Mouse (Mus musculus) lung, adult 2 months (tissue): ENCODE results near the gene Lrba. TPM values are rescaled to one million over a fixed set of nuclear protein-coding genes. Genes with fewer than 3 reads are reported as not detected.

Experiments used
- DNase-seq: peaks from one replicate; pipeline ENCODE4 v3.0.0; 2022
- H3K4me1 ChIP-seq: fragments of 200-500 bp; 2 replicates; pipeline ENCODE4 v1.6.1; 2011; ENCODE audit warnings: low read length; ENCODE audit not compliant: control insufficient read depth, insufficient read depth
- H3K4me3 ChIP-seq: fragments of 200-500 bp; replicated peaks from 2 replicates; pipeline ENCODE3; 2011; ENCODE audit warnings: low read depth, mild to moderate bottlenecking, control low read depth, low read length; ENCODE audit errors: extremely low read depth
- CTCF ChIP-seq: fragments of 200-500 bp; IDR thresholded peaks from 2 replicates; pipeline ENCODE4 v1.5.1; 2011; ENCODE audit warnings: mild to moderate bottlenecking, low read length, control low read depth; ENCODE audit not compliant: insufficient read depth
- POLR2A ChIP-seq: fragments of 200-500 bp; IDR thresholded peaks from 2 replicates; pipeline ENCODE4 v1.6.1; 2011; ENCODE audit warnings: low read depth, mild to moderate bottlenecking, control low read depth, low read length, borderline replicate concordance; ENCODE audit errors: extremely low read depth
- WGBS: fragments of 180-500 bp; shearing (Covaris S2); methylation state at CpG from one replicate; pipeline ENCODE4 v1.1.7; 2018; 5-methylcytosine and 5-hydroxymethylcytosine counted together
- polyA plus RNA-seq: library from polyadenylated mRNA; depleted of rRNA; stranded (reverse); fragments of >200 nt; gene quantifications from 2 replicates; pipeline ENCODE4 v1.2.3, GENCODE M21; 2012

The Lrba gene
- polyA plus RNA-seq, 1 experiment, result 13.5 TPM

GRCm38 (mm10) chr3:86572519-86573244 lies 348.2 kb downstream of the Lrba start:
- DNase-seq, result no peak
- 88% methylated on average over 3 of the region's 3 CpGs for WGBS
- Histone ChIP-seq H3K4me3 (no peak overlapping the region), H3K4me1 (no peaks in the 10 kb centered on the region)
- TF ChIP-seq CTCF, result no peak
- no peak for TF ChIP-seq POLR2A

GRCm38 (mm10) chr3:86575312-86575711 lies 350.8 kb downstream of the Lrba start:
- TF ChIP-seq CTCF (no peak), POLR2A (no peak)
- H3K4me3 ChIP-seq, result no peak overlapping the region
- H3K4me1 ChIP-seq, result no peaks in the 10 kb centered on the region
- no peak for DNase-seq

- no peak for TF ChIP-seq POLR2A
- no peak for TF ChIP-seq CTCF
- no peaks in the 10 kb centered on the region for H3K4me1 ChIP-seq
- WGBS, result 86% methylated on average over 3 of the region's 3 CpGs
- no peak overlapping the region for H3K4me3 ChIP-seq
- no peak for DNase-seq
Observed at GRCm38 (mm10) chr3:86602284-86602683, 377.8 kb downstream of the Lrba start.

GRCm38 (mm10) chr3:86605775-86606174 lies 381.3 kb downstream of the Lrba start:
- TF ChIP-seq CTCF (no peak), POLR2A (no peak)
- H3K4me1 ChIP-seq, result no peaks in the 10 kb centered on the region
- H3K4me3 ChIP-seq, result no peak overlapping the region
- WGBS, result 82% methylated on average over 8 of the region's 8 CpGs
- no peak for DNase-seq

- 61% methylated on average over 4 of the region's 4 CpGs for WGBS
- no peak for DNase-seq
Observed at GRCm38 (mm10) chr3:86627008-86627743, 402.7 kb downstream of the Lrba start.

GRCm38 (mm10) chr3:86629379-86629778 lies 404.9 kb downstream of the Lrba start:
- WGBS, result 68% methylated on average over 4 of the region's 4 CpGs
- Histone ChIP-seq H3K4me1 (no peaks in the 10 kb centered on the region), H3K4me3 (no peak overlapping the region)
- no peak for DNase-seq
- TF ChIP-seq POLR2A, result no peak
- TF ChIP-seq CTCF, result no peak

More at GRCm38 (mm10) chr3:86627008-86627743, 402.7 kb downstream of the Lrba start:
- no peak for TF ChIP-seq POLR2A
- TF ChIP-seq CTCF, result no peak
- H3K4me1 ChIP-seq, result no peaks in the 10 kb centered on the region
- no peak overlapping the region for H3K4me3 ChIP-seq

GRCm38 (mm10) chr3:86635464-86635863 lies 411.0 kb downstream of the Lrba start:
- H3K4me3 ChIP-seq, result no peak overlapping the region
- no peak for DNase-seq
- no peaks in the 10 kb centered on the region for H3K4me1 ChIP-seq
- WGBS, result 60% methylated on average over 5 of the region's 5 CpGs
- TF ChIP-seq CTCF (no peak), POLR2A (no peak)

GRCm38 (mm10) chr3:86635940-86636339 lies 411.5 kb downstream of the Lrba start:
- Histone ChIP-seq H3K4me3 (no peak overlapping the region), H3K4me1 (no peaks in the 10 kb centered on the region)
- 26% methylated on average over 1 of the region's 1 CpGs for WGBS
- TF ChIP-seq POLR2A, result no peak
- no peak for TF ChIP-seq CTCF
- no peak for DNase-seq

GRCm38 (mm10) chr3:86638552-86639348 lies 414.3 kb downstream of the Lrba start:
- TF ChIP-seq POLR2A (no peak), CTCF (no peak)

More at GRCm38 (mm10) chr3:86638552-86639348, 414.3 kb downstream of the Lrba start:
- no peak for DNase-seq
- Histone ChIP-seq H3K4me1 (no peaks in the 10 kb centered on the region), H3K4me3 (no peak overlapping the region)
- 95% methylated on average over 2 of the region's 2 CpGs for WGBS
